Mouse (Mus musculus) monocyte, adult 2 months (primary cell): ENCODE measurements around the gene Spin1.
A peak's percentile ranks its signal among the peaks of the same experiment; 100 is the strongest.
"Not testable (repeated sequence)": the region's sequence is repeated elsewhere in the genome, so short reads cannot be mapped to it uniquely, and the experiment has no call there.

ENCODE experiments used
- DNase-seq, 2 experiments: peaks; one replicate each; pipeline ENCODE4 v3.0.0; 2022; ENCODE audit warnings: low spot score in 2 of 2, low read depth in 1 of 2

Gene Spin1

GRCm38 (mm10) chr13:51094323-51095195 lies 6.1 kb upstream of the Spin1 start:
- DNase-seq: no peak

DNA sequence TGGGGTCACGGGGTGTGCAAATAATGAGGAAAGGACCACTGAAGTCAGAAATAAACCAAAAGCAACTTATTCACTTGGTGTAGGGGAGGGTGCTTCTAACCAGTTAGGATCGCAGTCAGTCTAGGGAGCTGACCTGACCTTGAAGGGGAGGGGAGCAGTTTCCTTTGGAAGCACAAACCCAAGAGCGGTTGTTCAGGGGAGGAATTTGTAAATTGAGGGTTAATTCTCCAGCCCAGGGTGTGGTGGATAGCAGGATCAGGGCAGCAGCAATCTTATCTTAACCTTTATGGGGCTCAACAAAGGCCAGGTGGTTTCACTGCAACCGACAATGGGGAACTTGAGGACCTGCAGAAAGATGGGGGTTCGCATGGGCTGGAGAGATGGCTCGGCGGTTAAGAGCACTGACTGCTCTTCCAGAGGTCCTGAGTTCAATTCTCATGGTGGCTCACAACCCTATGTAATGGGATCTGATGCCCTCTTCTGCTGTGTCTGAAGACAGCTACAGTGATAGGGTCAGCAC lies 5.4 kb upstream of the Spin1 start:
- DNase-seq: no peak

- no peak for DNase-seq
Observed at GRCm38 (mm10) chr13:51096644-51097043, 4.0 kb upstream of the Spin1 start.

DNA sequence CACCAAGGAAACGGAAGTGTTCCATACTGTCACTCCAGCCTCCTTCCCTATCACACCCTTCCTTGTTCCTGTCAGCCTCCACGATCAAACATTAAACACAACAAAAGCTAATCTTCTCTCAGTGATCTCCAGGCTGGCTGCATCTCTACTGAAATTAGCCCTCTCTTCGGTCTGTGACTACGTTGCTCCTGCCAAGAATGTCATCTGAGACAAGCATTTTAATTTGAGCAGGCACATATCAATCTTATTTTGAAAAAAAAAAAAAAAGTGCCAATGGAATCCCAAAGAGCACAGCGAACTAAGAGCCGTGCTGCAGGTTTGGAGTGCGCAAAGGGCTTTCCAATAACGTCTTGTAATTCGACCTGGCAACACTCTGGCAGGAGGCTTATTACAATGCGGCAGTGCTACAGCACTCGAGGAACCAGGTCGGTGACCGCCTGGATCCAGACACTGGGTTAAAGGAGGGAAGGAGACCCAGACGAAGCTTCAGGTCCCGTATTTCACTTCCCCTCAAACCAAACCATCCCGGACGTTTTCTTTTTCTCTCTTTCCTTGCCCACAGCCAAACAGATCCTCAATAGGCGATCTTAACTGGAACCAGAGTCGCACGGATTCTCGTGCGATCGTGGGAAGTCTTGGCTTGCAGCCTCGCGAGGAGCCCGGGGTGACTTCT lies 984 bp upstream of the Spin1 start:
- no peak for DNase-seq

DNA sequence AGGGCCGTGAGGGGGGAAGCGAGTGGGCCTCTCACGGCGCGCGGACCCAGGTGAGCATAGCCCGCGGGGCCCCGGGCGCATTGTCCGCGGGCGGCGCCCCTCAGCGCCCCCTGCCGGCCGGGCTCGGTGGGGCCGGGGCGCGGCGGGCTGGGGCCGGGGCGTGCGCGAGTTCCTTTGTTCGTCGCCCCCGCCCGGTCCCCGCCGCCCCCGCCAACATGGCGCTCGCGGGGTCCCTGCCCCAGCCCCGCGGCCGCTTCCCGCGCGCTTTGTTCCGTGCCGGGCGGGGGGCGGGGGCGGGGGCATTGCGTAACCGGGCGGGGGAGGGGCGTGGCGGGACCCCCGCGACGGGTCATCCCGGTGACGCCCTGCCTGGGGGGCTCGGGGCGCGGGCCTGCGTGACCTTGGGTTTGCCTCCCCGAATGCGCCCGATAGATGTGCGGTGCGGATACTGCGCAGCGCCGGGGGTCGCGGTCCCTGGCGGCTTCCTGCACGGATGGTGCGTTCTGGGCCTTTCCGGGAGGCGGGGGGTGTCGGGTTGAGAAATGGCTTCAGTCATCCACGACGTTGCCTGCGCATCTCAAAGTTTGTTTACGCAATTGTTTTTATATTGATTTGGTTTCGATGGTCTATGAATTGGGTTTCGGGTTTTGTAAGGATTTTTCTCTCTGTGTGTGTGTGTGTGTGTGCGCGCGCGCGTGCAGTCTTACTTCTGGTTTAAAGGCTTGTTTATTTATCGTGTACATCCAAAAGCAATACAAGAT lies 516 bp downstream of the Spin1 start:
- peak in 1 of 2 experiments; percentile 22 for DNase-seq

DNA sequence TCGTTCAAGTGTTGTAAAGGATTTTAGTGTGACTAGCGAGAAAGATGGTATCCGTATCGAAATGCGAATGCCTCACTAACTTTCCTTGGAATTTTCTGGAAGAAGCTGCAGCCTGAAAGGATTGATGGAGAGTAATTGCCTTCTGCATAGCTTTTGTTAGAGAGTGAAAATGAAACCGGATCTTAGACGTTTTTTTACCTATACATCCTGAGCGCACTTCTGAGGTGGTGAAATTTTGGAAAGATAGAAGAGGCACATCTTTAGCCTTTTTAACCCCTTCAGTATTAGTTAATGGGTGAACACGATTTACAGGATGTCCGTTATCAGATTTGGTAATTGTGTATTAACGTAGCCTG lies 1.1 kb downstream of the Spin1 start:
- no peak for DNase-seq

DNA sequence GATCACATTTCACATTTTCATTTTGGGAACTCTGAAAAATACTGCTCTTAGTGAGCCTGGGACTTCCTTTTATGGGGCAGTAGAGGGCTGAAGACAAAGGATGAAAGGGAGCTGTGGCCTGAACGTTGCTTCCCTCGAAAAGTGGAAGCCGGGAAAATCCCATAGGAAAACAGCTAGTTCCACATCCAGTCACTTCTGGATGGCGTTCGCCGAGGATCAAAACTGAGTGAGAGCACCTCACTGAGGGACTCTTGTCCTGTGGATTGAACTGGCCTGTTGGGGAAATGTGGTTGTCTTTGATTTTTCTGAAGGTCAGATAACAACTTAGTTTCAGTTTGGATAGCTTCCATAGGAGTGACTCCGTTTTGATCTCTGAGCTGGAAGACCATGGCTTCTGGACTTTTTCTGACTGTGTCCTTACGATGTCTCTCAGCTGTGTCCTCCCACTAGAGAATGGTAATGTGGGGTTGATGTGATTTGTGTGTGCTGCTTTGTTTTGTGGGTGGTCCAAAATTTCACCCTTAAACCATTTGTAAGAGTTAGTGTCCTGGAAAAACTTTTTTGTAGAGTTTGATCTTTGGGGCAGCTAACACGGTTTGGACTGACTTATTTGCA lies 2.5 kb downstream of the Spin1 start:
- no peak for DNase-seq

- DNase-seq: no peak
Observed at GRCm38 (mm10) chr13:51103861-51104650, 3.4 kb downstream of the Spin1 start.

DNA sequence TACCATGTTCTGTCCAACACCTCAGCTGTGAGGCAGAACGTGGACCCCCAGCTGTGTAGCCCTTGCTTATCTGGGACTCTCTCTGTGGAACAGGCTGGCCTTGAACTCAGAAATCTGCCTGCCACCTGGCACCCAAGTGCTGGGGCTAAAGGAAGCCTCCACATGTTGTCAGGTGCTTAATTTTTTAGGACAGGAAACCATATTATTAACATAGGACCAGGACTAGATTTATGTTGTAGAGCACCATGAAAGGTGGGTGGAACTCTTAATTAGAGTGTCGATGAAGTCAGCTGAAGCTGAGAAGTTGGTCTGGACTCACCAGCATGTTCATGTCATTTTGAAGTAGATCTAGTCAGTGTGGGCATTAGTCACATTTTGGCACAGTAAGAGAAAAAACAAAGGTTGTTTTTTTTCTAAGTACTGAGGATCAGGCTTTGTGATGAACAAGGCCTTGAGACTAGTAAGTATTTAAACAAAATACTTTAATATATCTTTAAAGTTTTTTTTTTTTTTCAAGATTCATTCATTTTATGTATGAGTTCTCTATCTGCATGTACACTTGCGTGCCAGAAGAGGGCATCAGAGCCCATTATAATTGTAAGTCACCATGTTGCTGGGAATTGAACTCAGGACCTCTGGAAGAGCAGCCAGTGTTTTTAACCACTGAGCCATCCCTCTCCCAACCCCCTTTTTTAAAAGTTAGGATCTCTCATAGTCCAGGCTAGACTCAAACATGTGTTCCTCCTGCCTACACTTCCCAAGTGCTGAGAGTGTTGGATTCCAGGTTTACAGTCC lies 5.4 kb downstream of the Spin1 start:
- no peak for DNase-seq

DNA sequence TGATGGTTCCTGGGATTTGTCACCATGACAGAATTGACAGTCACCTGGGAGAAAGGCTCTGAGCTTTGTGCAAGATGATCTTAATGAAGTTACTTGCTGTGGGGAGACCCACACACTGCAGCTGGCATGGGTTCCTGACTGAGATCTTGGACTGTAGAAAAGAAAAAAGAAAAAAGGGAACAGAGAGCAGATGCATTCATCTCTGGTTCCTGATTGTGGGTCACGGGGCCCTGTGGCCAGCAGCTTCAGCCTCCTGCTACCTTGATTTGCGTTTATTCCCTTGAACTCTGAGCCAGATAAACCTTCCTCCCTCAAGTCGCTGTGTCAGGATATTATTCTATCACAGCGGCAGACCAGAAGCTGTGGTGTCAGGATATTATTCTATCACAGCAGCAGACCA lies 6.1 kb downstream of the Spin1 start:
- peak in 1 of 2 experiments; percentile 8 for DNase-seq

DNA sequence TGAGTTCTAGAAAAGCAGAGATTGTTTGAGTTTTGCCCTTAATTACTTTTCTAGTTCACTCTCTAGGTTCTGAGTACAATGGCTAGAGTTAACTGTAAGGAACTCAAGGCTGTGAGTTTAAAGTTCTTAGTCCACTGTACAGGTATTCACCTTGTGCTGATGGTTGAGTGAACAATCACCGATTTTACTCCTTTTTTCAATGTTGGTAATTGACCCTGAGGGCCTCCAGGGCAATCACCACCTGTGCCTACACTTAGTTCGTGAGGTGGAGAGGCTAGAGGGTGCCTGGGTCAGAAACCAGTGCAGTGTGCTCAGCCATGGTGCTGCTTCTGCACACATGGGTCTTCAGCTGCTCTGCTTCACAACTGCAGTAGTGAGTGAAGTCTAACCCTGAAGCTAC lies 8.8 kb downstream of the Spin1 start:
- no peak for DNase-seq

DNA sequence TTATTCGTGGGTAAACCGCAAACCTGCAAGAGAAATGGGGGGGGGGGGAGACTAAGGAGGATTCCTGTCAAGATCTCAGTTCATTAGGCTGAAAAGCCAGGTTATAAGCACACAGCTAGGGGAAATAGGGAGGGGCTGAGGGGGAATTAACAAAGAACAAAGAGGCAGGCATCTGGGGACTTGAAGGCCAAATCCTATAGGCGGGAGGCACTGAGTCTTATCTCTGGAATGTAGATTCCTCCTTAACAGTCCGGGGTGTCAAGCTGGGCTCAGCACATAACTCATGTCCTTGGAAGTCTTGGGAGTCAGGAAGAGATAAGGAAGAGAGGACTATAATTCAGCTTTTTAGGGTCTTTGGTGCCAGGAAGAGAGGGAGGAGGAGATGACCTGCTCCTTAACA lies 13.7 kb downstream of the Spin1 start:
- not testable (repeated sequence) for DNase-seq

- peak; percentile 24 to 35 for DNase-seq
Observed at GRCm38 (mm10) chr13:51115762-51116161, 15.1 kb downstream of the Spin1 start.

GRCm38 (mm10) chr13:51120734-51121133 lies 20.1 kb downstream of the Spin1 start:
- no peak for DNase-seq

GRCm38 (mm10) chr13:51121966-51122365 lies 21.3 kb downstream of the Spin1 start:
- no peak for DNase-seq

DNA sequence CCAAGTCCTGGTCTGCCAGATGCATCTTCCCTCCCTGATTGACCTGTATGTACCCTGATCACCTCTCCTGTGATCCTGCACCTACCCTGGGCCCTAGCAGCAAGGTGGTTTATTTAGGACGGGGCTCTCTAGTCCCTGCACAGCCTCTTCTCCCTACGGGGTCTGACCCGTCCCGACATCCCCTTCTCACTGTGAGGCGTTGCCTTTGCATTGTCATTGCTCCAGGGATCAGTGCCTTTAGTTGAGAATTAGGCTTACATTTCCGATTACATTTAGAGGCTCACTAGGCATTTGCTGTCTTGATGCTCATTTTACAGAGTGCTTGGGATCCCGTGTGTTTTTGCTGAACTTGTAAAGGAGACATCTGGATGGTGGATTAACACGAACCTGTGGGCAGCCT lies 22.1 kb downstream of the Spin1 start:
- no peak for DNase-seq

DNA sequence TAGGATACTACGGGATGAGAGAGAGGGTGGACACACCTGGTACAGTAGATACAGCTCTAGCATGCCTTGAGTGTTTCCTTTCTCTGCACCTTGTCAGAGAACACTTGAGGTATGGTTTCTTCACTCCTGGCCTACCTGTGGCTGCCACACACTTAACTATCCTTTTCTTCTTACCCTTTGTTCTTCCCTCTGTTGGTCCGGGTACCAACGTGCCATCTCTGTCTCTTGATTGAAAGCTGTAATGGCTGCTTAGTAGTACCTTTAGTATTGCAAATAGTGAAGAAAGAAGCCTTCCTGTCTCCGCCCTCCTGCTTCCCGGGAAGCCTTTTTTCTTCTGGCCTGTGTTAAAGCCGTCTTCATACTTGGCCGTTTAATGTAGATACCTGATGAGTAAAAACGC lies 24.7 kb downstream of the Spin1 start:
- DNase-seq: no peak

GRCm38 (mm10) chr13:51127906-51128305 lies 27.2 kb downstream of the Spin1 start:
- no peak for DNase-seq

GRCm38 (mm10) chr13:51128417-51128816 lies 27.7 kb downstream of the Spin1 start:
- DNase-seq: no peak

- DNase-seq: no peak
Observed at GRCm38 (mm10) chr13:51131179-51131578, 30.5 kb downstream of the Spin1 start.
